Mouse (Mus musculus) mammary gland, adult 2 months (tissue): Measurements from ENCODE around the gene Phf20. TPM values are rescaled to one million over a fixed set of nuclear protein-coding genes. Genes with fewer than 3 reads are reported as not detected.

Experiments
- polyA plus RNA-seq: library from polyadenylated mRNA; depleted of rRNA; stranded (reverse); fragments of >200 nt; gene quantifications from 2 replicates; pipeline ENCODE4 v1.2.3, GENCODE M21; 2012; ENCODE audit warnings: low replicate concordance; rRNA removed

Gene Phf20
- polyA plus RNA-seq = 16.7 and 22.2 TPM in 2 replicates

GRCm38 (mm10) chr2:156196302-156197128 lies at the start of gene Phf20:
TSS of gene Phf20 (plus strand) at chr2:156196466.

GRCm38 (mm10) chr2:156180094-156180821 lies 16.0 kb upstream of the Phf20 start, which contains the start of gene Rbm39:
TSS of gene Rbm39 (minus strand) at chr2:156180238.

GRCm38 (mm10) chr2:156312297-156312897 lies 116.1 kb downstream of the Phf20 start, which contains the start of the genes Cnbd2 and Scand1:
TSS of gene Cnbd2 (plus strand) at chr2:156312299.
TSS of gene Scand1 (minus strand) at chr2:156312704.

Other genes starting within 250 kb of the Phf20 start
- gene Cep250, start 240.0 kb upstream of the Phf20 start, polyA plus RNA-seq = 10.2 and 10.8 TPM in 2 replicates
- gene 6430550D23Rik, start 188.5 kb upstream of the Phf20 start, polyA plus RNA-seq = 2.4 and 6.7 TPM in 2 replicates
- gene Ergic3, start 188.4 kb upstream of the Phf20 start, polyA plus RNA-seq = 195 and 238 TPM in 2 replicates
- 6.6 and 7.5 TPM in 2 replicates for gene Fer1l4, start 143.5 kb upstream of the Phf20 start, polyA plus RNA-seq
- 4.6 and 6.2 TPM in 2 replicates for gene Spag4, start 131.3 kb upstream of the Phf20 start, polyA plus RNA-seq
- gene Cpne1, start 84.5 kb upstream of the Phf20 start, polyA plus RNA-seq = 88.5 and 117 TPM in 2 replicates
- gene Rbm12, start 84.5 kb upstream of the Phf20 start, polyA plus RNA-seq = 9.4 and 17.0 TPM in 2 replicates
- gene Gm28036, start 69.4 kb upstream of the Phf20 start, polyA plus RNA-seq = 2.4 and 4.8 TPM in 2 replicates
- 181 and 383 TPM in 2 replicates for gene Romo1, start 52.4 kb upstream of the Phf20 start, polyA plus RNA-seq
- 67.7 and 98.0 TPM in 2 replicates for gene Nfs1, start 52.3 kb upstream of the Phf20 start, polyA plus RNA-seq
- 34.1 and 83.0 TPM in 2 replicates for gene Rbm39, start 16.2 kb upstream of the Phf20 start, polyA plus RNA-seq
- 1.6 TPM in 2 replicates for gene Cnbd2, start 115.8 kb downstream of the Phf20 start, polyA plus RNA-seq
- gene Scand1, start 116.2 kb downstream of the Phf20 start, polyA plus RNA-seq = 66.7 and 462 TPM in 2 replicates
- 36.6 and 78.1 TPM in 2 replicates for gene Epb41l1, start 224.4 kb downstream of the Phf20 start, polyA plus RNA-seq